Mouse (Mus musculus): Measurements from ENCODE around the gene Sbno2.

Sbno2 gene

DNA sequence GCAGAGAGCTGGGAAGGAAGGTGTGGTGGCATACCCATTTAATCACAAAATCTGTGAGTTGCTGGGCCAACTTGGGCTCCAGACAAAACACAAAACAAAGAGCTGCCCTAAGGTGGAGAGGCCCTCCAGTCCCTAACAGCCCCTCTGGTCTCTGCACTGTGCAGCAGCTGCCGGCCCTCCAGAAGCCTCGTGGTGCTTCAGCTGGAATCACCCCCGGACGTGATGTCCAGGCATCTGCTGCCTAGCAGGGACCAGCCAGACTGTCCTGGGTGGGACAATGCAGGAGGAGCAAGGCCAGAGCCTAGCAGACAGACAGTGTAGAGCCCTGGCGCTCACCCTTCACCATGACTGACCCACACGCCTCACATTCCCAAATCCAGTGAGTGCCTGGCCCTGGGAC is 13.8 kb downstream of the Sbno2 start:
- no peak for DNase-seq (ENCODE audit: low read depth)

DNA sequence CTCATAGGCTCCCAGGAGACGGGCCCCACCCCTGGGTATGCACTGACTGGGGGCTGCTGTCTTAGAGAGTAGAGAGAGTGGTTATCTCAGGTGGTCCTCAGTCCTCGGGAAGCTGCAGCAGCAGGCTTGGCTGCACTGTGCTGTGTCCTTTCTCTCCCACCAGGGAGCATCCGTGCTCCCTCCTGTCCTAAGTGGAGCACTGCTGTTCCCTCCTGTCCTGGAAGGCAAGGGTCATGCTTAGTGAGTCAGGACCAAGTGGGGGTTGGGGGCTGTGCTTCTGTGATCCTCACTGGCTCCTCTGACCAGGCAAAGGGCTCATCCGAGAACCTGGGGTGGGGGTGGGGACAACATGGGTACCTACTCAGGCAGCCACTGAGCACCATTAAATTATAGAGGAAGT is 16.2 kb downstream of the Sbno2 start:
- DNase-seq (ENCODE audit: low read depth) = no peak

DNA sequence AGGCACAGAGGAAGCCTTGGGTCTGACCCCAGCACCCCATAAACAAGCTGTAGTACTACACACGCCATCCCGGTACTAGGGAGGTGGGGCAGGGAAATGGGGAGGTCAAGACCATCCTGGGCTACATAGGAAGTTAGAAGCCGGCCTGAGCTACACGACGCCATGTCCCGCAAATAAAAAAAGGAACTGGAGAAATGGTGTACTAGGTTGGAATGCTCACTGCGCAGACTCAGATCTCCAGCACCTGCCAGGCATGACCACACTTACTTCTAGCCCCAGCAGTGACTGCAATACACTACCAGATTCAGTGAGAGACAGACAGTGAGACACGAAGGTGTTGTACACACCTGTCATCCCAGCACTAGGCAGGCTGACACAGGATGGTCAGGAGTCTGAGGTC is 17.9 kb downstream of the Sbno2 start:
- DNase-seq (ENCODE audit: low read depth) = no peak

DNA sequence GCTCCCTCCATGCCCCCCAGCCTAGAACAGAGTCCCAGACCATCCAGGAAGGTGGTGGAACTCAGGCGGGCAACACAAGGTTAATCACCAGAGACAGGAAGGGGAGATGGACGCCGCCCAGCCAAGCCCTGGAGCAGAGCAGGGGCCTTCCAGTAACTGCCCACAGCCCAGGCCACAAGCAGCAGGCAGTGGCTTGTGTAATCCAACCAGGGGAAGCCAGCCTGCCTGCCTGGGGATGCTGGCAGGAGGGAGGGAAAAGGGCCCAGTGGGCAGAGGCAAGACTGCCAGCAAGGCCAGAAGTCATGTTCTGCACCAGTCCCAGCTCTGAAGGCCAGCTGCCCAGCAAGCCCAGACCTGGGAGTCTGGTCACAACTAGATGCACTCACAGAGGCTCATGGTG is 18.5 kb downstream of the Sbno2 start:
- DNase-seq (ENCODE audit: low read depth) = no peak

DNA sequence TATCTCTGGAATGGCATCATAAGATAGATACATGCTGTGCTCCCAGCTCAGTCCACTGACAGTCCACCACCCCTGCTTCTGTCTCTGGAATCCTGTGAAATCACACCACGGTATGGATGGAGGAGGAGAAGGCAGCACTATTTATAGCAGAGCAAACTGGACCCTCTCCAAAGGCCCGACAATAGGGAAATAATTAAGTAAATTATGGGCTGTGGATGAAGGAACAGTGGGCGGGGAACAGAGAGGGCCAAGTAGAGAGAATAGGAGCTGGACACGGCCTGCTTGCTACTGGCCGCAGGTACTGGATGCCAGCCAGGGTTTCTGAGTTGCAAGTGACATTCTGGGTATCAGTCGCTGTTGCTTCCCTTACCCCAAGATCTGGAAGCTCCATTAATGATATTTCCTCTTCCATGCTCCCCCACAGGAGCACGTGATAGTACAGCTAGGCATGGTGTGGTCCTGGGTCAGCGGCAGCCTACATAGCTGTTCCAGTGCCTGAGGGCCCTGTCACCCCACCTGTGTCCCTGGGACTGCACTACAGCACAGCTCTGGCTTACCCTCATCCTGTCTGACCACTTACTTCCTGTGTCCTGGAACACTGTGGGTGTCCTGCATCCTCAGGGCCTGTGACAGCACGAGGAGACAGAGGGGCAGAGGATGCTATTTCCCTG is 20.4 kb downstream of the Sbno2 start:
- no peak for DNase-seq (ENCODE audit: low read depth)

DNA sequence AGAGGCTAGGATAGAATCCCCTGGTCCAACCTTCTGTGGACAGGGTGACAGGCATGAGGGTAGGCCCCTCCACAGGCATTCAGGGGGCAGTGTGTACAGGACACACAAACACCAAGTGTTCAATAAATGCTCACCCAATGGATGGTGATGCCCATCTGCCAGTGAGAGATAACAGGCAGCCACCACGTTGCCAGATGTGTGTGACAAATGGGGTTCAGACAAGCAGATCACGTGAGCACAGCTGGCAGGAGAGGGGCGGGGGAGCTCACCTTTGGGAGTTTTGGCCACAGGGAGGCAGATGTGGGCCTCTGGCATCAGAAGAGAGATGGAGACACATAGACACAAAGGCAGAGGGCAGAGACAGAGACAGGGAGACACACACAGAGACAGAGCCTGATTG is 24.3 kb downstream of the Sbno2 start:
- DNase-seq (ENCODE audit: low read depth) = no peak

DNA sequence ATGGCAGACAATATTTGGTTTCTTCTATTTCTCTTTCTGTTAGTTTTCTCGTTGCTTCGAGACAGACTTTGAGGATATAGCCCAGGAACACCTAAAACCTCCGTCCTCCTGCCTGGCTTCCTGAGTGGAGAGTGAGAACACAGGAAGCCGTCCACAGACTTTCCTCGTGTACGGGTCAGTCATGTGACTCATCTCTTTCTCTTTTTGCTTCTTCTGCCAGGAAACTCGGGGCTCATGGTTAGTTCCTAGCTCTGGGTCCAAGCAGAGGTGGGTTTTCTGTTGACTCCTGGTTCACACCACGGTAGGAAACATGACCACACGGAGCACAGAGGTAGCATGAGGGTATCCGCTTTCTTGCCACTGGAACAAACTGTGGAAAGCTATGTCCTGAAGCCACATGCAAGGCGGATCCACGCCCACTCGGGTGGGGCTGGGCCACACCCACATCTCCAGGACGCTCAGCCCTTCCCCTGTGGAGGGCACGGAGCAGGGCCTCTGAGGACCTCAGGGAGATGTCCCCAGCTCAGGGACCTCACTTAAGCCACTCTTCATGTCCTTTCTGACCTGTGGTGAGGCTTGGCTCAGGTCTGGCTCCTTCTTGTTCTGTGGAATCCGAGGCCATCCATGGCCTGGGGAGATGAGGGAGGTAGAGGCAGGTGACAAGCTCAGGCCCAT is 24.8 kb downstream of the Sbno2 start:
- no peak for DNase-seq (ENCODE audit: low read depth)

DNA sequence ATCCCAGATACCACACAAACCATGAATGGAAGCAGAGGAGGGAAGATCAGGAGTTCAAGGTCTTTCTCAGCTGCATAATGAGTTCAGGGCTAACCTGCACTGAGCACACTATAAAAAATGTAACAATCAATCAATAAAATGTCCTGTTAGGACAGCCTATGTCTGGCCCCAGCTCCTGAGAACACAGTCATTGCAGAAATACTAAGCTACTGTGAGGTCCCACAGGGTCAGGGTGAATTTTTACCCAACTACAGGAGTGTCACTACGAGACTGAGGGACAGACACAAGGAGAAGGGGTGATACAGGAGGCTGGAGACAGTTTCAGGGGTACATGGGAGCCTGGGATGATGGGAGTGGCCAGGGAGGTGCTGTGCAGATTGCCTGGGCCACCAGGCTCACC is 27.0 kb downstream of the Sbno2 start:
- no peak for DNase-seq (ENCODE audit: low read depth)

DNA sequence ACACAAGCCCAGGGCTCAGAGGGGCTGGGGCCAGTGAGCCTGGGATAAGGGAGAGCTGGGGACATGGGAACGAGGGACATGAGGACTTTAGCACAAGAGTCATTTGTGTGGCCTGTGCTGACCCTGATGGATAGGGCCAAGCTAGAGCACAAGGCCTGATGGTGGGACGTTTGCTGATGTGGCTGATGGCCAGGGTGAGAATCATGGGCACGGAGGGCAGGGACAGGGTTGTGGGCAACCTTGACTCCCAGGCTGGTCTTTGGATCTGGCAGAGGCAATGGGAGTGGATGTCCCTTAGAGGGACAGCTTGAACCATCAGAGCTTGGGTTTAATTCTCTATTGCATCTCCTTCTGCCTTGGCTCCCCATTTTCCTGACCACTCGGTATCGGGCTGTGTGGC is 28.1 kb downstream of the Sbno2 start:
- no peak for DNase-seq (ENCODE audit: low read depth)

DNA sequence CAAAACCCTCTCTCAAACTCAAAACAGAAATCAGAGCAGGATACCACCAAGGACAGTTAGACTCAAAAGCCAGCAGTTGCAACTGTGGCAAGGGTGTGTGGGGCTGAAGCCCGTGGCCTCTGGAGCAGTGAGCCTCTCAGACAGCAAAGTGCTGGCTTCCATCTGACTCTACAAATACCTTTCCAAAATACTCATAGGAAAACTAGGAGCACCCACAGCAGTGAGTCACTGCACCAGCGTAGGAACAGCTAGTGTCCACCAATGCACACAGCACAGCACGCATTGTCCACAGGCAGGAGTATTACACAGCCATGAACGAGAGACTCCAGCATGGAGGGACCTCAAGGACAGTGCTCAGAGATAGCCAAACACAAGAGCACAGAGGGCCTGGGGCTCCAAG is 29.0 kb downstream of the Sbno2 start:
- no peak for DNase-seq (ENCODE audit: low read depth)

DNA sequence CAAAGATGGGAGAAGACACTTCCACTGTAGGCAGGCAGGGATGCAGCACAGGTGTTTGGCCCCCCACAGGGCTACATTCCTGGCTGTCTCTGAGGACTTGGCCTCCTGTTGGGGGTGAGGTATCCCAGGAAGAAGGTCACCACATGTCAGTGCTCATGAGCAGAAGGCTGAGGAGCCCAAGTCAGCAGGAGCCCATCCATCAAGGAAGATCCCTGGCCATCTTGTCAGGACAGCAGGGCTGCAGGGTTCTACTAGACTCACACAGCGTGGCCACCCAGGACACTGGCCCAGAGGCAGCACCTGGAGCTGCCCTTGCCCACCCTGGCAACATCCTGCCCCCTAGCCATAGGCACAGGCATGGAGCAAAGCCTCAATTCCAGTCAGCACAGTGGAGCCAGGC is 29.4 kb downstream of the Sbno2 start:
- DNase-seq (ENCODE audit: low read depth) = no peak

DNA sequence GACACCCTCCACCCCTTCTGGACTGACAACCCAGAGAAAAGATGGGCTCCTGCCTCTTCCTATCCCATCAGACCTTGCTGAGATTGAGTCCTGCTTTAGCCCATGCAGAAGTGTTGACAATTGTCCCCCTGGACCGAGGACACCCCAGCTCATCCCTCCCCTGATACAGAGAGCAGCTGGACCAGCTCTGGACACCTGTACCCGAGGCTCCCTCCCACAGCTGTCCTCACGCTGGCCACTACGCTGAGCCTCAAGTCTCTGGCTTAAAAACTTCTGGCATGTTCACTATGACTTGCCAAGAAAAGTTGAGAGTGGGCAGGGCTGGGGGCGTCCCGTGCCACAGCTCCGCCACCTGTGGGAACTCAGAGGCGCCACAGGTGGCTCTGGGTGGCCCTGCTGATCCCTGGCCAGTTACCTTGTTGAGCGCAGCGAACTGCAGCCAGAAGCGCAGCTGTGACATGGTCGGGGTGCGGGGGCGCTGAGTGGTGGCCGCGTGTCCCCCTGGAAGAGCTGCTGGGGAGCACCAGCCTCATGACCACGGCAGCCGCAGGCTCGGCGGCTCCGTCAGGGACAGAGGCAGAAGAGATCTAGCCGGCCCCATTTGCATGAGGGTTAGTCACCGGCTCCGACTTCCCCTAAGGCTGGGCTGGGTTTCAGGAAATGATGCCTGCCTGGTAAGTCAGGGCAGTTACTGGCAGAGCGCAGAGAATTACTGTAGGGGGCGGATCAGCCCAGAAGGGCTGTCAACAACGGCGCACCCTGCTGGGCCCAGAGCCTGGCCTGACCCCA is 30.4 kb downstream of the Sbno2 start:
- peak; percentile 88 for DNase-seq (ENCODE audit: low read depth)

DNA sequence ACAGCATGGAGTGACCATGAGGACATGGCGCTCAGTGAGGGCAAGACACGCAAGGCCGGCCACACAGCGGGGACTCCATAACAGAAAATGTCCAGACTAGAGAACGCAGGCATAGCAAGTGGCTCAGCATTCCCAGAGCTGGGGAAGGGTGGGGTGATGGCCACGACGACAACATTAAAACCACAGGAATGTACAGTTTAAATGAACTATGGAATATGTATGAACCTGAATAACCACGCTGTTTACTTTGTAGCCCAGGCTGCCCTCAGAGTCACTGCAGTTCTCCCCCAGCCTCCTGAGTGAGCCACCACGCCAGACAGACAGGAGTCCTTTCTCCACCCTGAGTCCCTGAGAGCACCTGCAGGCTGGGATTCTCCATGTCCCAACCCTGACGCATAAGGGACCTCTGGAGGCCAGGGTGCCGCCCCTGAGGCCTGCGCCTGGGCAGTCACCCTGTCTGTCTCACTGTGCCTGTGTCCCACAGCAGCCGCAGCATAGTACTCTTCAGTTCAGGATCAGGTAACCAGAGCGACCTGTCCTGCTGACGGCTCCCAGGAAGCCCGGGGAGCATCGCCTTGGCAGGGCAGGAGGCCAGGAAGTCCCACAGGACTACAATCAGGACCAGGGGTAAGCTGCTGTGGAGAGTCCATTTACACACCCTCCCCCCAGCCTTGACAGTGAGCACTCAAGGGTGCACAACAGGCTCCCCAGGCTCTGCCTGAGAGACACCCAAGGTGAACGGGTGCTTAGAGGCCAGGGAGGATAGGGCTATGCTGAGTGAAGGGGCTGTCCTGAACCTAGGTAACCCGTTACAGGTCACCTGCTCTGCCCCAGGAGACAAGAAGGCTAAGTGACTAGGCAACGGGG is 32.5 kb downstream of the Sbno2 start:
- DNase-seq (ENCODE audit: low read depth) = no peak

DNA sequence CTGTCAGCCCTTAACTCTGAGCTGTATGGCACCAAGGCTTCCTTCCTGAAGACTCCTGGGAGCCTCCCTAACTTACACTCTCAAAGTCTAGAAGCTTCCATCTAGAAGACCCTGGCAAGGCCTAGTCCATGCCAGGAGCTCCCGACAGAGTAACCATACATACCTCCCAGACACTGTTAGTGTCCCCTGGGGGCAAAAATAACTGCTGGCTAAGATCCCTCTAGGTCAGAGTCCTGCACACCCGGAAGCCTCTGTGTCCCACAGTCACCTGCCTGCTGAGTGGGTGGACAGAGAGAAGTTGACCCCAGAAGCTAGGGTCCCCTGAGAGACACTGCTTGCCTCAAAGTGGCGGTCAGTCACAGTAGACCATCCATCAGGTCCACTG is 33.9 kb downstream of the Sbno2 start:
- DNase-seq (ENCODE audit: low read depth) = no peak

DNA sequence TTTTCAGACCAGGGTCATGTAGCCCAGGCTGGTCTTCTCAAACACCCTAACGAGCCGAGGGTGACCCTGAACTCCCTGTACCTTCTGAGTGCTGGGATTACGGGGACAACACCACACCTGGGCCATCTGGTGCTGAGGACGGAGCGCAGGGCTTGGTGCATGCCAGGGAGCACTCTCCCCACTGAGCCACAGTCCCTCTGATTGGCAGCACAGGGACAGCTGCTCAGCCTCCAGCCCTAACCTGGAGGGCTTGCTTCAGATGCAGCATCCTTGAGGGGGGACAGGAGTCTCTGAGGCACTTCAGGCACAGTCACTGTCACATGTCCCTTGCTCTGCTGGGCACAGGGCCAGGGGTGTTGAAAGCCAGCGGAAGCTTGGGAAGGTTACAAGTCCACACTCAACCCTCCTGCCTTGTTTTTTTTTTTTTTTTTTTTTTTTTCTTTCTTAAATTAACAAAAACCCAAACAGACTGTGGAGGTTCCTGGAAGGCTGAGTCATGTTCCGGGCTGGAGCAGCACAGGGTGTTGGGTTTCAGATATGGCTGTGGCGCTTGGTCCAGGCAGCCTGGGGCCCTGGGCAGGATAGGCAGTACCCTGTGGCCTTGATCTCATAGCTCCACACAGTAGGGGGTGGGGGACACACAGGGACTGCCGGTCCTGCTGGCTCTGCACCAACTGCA is 34.4 kb downstream of the Sbno2 start:
- no peak for DNase-seq (ENCODE audit: low read depth)

DNA sequence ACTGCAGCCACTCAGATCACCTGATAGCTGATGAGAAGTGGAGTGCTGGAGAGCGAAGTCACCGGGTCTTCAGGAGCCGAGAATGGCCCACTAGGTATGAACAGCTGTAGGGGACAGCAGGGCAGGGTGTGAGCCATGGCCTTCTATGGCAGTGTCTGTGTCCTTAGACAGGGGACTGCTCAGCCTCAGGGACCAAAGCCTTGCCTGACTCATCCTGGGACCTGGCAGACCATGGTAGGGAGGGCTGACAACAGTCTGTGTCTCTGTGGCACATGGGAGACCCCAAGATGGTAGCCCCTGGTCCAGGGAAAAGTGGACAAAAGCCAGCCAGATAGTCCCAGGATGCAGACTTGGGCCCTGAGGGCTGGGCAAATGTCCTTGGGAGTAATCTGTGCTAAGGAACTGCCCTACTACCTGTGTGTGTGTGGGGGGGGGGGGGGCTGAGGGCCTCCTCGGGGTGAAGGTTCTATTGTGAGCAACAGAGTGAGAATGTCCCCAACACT is 35.4 kb downstream of the Sbno2 start:
- DNase-seq (ENCODE audit: low read depth) = no peak

DNA sequence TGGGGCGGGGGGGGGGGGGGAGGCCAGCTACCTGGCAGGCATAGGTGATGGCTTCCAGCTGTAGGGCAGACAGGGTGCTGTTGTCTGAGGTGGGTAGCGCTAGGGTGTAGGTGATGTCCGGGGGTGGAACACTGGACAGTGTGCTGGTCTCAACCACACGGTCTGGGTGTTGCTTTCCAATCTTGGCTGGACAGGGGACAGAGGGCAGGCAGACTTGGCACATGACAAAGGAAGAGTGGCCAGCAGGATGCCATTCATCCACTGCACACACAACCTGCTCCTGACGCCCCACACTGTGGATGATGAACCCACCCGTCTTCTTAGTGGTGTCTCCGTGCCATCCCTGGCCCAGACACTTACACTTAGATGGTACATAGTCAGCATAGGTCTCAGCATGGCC is 36.1 kb downstream of the Sbno2 start:
- DNase-seq (ENCODE audit: low read depth) = no peak

DNA sequence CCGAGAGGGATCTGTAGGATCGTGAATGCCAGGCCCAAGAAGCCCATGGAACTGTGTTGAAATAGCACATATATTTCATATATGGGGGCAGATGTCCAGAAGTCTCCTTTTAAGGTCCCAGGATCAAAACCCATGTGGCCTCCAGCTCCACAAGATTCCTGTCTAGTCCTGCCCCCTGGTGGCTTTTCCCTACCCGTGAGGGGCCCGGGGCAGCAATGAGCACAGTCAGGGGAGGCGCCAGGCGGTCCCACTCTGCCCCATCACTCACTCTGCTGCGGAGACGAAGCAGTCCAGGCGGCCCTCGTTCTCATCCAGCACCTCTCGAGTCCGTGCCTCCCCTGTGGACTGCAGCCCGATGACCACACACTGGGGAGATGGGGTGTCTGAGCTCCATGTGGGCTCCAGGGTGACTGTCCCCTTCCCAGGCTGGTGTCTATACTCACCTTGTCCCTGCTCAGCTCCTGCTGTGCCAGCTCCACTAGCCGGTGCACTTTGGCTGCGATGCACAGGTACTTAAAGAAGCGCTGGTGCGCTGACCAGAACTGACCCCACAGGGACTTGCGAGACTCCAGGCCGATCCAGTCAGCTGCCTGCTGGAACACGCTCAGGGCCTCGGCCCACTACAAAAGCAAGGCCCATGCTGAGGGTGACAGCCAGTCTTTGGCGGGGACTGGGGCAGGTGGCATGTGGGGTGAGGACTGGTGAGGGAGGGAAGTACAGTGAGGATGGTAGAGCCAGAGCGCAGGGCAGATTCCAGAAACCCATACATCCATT is 41.3 kb downstream of the Sbno2 start:
- no peak for DNase-seq (ENCODE audit: low read depth)

DNA sequence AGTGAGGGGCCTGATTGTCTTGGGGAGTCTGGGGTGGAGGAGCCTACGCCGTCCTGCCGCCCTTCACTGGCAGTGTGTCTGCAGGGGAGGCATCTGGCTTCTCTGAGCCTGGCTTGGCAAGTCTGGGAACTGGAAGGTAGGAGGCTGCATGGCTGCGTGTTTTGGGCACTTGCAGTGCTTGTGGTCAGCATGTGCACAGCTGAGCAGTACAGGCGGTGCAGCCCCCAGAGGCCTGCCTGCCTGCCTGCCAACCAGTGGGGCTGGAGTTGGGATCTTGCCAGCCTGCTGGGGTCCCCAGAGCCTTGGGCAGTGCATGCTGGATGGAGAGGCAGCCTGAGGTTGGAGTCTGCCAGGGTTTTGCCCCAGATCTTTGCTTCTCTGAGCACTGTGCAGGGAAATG is 42.3 kb downstream of the Sbno2 start:
- no peak for DNase-seq (ENCODE audit: low read depth)

DNA sequence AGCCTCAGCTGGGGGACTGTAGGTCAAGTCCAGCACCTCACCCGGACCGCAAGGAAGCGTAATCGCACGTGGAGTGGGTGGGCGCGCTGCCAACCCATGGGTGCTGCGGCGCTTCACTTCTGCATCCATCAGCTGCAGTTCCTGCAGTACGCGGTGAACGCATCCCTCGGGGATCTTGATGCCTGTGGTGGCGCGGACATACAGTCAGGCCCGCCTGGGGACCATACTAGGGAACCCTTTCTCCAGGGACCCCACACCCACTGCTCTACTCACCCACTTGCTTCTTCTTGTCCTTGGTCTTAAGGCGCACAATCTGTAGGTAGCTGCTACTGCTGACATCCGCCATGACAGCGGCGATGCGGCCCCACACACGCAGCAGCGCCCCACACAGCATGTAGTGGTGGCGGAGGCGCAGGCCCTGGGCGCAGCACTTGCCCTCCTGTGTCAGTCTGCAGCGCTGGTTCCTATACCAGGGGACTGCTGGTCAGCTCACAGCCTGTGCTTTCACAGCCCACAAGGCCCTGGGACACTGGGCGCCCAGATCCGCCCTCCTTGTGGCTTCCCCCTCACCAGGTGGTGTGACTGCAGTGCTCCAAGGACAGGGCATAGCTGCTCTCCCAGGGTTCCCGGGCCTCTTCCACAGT is 47.6 kb downstream of the Sbno2 start:
- no peak for DNase-seq (ENCODE audit: low read depth)
